Mouse (Mus musculus): Measurements from ENCODE around the gene Aaas.

The Aaas gene

DNA sequence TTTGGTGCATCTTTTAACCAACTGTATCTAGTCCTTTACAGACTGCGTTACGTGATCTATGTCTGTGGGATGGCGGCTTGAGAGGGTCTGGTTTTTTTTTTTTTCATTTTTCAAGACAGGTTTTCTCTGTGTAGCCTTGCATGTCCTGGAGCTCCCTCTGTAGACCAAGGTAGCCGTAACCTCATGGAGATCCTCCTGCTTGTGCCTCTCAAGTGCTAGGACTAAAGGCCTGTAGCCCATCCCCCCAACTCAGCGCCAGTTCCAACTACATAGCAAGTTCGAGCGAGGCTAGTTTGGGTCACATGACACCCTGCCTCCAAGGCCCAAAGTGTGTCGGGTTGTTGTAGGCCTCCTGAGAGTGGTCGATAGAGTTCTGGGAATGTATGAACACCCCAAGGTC, 41.9 kb downstream of the Aaas start:
- no peak for DNase-seq (ENCODE audit: low spot score)

DNA sequence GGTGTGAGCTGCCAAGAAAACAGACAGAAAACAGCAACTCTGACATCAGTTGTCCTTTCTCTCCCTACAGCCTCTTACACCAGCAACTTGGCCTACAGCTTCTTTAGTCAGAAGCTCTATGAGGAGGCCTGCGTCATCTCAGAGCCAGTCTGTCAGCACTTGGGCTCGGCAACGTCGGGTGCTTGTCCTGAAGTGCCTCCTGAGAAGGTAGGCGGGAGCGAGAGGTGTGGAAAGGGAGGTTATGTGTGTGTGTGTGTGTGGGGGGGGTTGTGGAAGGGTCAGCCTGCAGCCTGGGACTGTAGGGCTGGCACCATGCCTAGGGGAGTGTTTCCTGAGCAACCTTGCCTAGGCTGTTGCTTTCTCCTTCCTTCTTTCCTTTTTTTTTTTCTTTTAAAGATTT, 48.0 kb downstream of the Aaas start:
- no peak for DNase-seq (ENCODE audit: low spot score)

DNA sequence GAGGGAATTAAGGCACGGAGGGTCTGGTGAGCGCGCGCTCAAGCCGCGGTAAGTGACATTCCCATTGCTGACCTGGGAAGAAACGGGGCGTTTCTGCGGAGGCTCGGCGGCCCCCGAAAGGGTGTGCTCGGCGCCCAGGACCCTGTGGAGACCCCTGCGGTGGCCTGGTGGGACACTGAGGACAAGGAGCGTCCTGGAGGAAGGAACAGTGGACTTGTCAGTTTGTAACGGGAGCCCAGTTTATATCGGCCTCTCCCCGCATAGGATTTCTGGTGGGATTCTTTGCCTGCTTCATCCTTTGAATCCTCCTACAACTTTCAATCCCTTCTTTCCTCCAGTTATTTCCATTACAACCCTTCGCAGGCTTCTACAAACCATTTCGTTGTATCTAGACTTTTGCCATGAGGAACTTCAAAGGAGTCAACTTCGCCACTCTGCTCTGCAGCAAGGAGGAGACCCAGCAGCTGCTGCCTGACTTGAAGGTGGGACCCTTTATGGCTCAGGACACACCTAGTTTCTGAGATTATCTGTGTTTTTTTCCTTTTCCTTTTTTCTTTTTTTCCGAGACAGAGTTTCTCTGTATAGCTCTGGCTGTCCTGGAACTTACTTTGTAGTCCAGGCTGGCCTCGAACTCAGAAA, 54.1 kb downstream of the Aaas start:
- no peak for DNase-seq (ENCODE audit: low spot score)

DNA sequence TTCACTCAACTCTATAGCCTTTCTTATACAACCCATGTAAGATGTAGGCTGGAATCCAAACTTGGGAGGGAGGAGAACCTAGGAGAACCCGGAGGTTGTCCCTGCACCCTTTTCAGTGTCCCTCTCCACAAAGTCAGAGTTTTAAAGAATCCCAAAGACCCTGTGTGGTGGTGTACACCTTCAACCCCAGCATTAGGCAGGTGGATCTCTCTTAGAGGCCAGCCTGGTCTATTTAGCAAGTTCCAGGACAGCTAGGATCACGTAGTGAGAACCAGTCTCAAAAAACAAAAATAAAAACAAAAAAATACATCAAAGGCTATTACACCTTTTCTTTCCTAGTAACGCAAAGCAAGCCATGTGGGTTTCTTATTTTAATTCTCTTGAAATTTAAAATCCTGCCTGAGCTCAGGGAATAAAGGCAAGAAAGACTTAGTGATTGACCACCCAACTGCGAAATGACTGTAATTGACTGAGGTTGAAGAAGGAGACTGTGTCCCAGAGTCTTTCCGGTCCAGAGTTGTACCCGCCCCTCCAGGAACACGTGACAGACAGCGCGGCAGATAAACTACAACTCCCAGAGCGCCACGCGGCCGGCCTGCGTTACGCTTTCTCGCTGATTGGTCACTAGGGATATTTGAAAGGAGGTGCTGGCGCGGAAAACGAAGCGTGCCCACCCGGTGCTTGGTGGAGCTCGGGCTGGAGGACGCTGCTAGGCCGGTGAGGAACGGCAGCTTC, 54.8 kb downstream of the Aaas start, which contains the start of gene Espl1:
TSS of gene Espl1 (plus strand) at position 634 of the 735 bp plus-strand sequence.
- peak; percentile 98 for DNase-seq (ENCODE audit: low spot score)

All from retina, embryonic 14.5 days (tissue).